Mouse (Mus musculus): Measurements from ENCODE around the gene Gm28961.
"Not testable (repeated sequence)": the region's sequence is repeated elsewhere in the genome, so short reads cannot be mapped to it uniquely, and the experiment has no call there.

The Gm28961 gene

GRCm38 (mm10) chrY:57705397-57705796 is at the start of gene Gm28961:
Gene Gm28961 (plus strand): TSS chrY:57705697.
- DNase-seq = not testable (repeated sequence)

All from kidney, adult 11 months (tissue).